Mouse (Mus musculus): Measurements from ENCODE around the gene Igsf23.
"Not testable (repeated sequence)": the region's sequence is repeated elsewhere in the genome, so short reads cannot be mapped to it uniquely, and the experiment has no call there.

Igsf23 gene

DNA sequence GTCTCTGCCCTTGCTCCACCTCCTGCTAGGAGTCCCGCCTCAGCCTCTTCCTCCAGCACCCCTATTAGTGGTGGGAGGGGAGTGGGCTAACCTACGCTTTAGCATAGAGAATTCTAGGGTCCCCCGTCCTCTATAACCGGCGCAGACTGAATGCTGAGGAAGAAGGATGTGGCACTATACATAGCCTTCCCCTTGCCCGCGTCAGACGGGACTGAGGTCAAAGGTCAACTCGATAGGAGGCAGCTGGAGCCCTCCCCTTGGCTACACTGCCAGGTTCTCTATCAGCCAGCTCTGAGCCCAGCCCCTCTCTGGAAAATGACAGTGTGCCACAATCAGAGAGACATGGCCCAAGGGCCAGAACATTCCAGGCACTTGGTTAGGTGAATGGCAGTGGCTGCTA is at the start of gene Igsf23:
Igsf23 (minus strand) TSS at position 168 of the 400 bp plus-strand sequence.
- no peak for DNase-seq

DNA sequence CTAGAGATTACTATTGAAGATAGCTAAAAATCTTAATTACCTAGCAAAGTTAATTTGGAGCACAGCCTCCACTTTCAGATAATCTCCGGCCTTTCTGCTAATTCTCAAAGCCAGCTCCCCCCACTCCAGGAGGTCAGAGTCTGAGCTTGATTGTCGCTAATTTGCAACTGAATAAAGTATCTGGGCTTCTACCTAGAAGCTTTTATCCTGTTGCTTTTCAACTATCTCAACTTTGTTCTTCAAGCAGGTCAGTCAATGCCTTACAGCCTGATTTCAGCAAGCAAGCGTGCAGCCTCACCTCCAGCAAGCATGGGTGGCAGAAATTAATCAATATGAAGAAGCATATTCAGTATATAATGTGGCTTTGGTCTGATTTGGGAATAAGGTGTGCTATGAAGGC is 46.2 kb upstream of the Igsf23 start:
- DNase-seq = not testable (repeated sequence)

DNA sequence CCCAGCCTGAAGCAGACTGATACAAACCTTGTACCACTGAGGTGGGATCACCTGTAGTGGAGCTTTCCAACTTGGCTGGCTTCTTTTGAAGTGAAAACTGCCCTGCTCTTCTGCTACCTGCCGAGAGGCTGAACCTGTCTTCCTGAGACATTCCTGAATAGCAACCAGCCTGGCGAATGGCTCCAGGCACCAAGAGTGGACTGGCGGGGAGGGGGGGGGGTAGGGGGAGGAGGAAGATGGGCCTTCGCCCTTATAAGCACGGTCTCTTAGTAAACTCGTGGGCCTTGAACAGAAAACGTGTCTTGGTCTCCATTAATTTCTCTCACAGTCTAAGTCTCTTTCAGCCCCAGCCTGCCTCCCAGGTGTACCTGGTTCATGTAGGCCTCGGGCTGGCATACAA is 40.6 kb upstream of the Igsf23 start, which contains the start of gene Nlrp9b:
Nlrp9b (plus strand) TSS at position 301 of the 400 bp plus-strand sequence.
- DNase-seq = not testable (repeated sequence)

DNA sequence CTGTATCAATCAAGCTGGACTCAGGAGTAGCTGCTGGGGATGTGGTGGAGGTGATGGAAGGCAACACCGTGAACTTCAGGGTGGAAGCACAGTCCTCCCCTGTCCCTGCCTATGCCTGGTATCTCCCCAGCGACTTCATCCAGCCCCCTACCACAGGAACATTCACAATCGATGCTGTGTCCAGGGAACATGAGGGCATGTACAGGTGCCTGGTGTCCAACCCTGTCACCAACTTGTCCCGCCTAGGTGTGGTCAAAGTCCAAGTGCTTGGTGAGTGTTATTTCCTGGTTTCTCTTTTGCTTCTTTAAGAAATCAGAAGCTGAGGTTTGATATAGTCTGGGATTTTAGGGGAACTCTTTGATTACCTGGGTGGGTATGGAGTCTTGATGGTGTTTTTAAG is 21.0 kb upstream of the Igsf23 start:
- no peak for DNase-seq

DNA sequence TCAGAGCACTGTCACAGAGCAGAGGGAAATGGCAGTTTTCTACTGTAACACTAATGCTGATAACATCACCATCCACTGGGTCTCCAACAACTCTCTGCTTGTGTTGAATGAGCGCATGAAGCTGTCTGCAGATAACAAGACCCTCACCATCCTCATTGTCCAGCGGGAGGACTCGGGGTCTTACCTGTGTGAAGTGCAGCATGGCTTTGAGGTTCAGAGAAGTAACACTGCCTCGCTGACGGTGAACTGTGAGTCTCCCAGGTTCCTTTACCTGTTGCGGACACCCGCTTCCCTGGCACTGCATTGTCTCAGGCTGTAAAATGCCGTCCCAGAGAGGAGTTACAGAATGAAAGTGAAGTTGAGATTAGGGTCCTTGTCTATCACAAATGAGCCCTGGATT is 19.6 kb upstream of the Igsf23 start:
- DNase-seq = no peak

DNA sequence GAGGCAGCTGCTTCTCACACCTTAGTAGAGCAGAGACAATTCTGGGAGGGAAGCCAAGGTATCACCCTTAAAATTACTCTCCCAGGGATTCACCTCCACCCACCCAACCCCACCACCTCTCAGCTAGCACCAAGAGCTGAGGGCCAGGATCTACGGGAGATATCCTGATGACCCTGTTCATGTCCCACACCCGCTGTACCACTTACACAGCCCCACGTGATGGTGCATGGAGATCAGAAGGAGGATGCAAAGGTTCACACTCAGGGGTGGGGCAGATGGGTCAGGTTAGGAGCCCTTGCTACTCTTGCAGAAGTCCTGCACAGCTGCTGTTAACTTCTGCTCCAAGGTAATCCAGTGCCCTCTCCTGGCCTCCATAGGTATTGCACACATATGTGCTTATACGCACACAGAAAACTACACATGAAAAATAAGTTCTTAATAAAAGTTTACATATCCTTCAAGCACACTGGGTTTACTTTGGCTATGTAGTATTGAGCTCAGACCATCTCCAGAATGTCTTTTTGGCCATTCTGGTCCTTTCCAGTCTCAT is 19.1 kb upstream of the Igsf23 start:
- DNase-seq = no peak

DNA sequence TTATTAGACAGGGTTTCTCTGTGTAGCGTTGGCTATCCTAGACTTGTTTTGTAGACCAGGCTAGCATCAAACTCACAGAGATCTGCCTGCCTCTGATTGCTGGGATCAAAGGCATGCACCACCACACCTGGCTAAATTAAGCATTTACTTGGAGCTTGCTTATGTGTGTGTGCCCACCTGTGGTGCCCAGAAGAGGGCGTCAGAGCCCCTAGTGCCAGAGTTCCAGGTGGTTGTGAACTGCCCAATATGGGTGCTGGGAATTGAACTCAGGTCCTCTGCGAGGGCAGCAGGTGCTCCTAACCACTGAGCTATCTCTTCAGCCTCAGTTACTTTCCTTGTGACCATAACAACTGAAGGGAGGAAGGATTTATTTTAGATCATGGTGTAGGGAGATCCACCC is 18.6 kb upstream of the Igsf23 start:
- no peak for DNase-seq

DNA sequence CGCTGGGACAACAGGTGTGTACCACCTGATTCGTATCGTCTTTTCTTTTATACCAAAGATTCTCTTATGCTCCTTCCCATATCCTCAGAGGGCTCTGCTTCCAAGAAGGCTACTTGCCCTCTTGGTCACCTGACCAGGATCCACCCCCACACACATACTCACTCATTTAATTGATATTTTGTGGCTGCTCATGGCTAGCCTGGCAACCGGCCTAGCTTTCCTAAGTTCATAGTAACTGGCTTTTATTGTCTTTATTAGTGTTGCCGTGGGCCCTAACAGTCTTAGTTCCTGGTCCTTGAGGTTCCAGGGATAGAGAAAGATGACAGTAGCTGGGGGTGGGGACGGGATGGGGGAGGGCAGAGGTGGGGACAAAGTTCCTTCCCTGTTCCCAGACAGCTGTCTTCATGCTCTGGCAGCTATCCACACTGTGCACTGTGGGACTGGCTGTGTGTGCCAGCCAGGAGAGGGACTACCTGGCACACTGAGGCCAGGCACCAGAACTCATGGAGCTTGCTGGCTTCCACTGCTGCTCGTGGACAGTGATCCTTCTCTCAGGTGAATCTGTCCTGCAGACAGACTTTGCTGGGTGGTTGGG is 14.5 kb upstream of the Igsf23 start, which contains the start of gene Ceacam20:
Ceacam20 (plus strand) TSS at position 428 of the 595 bp plus-strand sequence.
- no peak for DNase-seq

DNA sequence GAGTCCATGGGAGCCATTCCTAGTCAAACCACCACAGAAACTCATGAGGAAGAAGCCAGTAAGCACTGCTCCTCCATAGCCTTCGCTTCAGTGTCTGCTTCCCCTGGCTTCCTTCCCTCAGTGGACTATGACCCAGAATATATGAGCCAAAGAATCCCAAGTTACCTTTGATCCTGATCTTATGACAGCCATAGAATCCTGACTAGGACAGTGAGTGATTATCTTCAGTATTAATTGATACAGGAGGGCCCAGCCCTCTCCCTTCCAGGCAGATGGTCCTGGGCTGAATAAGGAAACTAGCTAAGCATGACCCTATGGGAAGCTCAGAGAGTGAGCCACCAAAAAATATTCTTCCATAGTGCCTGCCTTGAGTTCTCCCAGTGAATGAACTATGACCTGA is 11.9 kb upstream of the Igsf23 start:
- no peak for DNase-seq

DNA sequence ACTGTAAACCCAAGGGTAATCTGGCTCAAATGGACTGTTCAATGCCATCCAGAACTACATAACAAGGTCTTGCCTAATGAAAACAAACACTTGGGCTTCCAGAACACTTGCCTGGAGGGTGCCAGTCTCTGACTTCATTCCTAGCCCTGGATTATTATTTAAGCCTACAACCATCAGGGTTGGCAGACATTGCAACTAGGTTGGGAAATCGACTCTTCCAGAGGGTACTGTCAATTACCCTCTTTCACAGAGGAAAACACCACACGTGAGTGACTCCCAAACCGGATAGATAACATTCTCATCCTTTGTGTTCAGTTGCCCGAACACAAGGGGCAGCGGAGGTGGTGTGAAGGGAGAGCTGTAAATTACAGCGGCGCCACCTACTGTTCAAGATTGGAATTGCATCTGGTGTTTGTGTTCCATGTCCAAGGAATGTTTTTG is 5.8 kb upstream of the Igsf23 start:
- DNase-seq = peak; percentile 94

DNA sequence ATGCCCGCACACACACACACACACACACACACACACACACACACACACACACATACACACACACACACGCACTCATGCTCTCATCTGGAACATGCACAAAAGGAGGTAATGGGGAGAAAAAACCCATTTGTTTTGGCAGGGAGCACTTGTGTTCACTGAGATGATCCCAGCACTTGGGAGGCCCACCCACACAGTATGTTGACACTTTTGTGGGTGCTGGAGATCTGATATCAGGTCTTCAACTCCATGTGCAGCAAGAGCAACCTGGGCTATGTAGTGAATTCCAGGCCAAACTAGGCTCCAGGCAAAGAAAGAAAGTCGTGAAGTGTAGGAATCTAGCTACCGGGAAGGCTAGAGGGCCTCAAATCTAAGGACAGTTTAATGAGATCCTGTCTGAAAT is 5.3 kb upstream of the Igsf23 start:
- no peak for DNase-seq

DNA sequence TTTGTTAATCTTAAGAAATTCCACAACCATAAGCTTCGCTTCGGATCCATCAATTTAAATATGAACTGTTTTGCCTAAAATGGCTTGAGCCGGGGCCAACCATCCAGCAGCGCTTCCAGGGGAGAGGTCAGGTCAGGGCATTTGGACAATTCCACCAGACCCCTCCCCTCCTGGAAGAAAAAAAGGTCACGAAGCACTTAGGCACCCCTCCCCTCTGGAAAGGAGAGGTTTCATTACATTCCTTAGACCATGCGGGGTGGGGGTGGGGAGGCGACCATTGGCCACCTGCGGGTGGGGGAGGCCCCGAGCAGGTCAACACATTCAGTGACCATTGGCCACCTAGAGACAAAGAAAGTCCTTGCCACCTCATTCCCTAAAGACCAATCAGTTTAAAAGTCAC is 2.5 kb upstream of the Igsf23 start:
- no peak for DNase-seq

DNA sequence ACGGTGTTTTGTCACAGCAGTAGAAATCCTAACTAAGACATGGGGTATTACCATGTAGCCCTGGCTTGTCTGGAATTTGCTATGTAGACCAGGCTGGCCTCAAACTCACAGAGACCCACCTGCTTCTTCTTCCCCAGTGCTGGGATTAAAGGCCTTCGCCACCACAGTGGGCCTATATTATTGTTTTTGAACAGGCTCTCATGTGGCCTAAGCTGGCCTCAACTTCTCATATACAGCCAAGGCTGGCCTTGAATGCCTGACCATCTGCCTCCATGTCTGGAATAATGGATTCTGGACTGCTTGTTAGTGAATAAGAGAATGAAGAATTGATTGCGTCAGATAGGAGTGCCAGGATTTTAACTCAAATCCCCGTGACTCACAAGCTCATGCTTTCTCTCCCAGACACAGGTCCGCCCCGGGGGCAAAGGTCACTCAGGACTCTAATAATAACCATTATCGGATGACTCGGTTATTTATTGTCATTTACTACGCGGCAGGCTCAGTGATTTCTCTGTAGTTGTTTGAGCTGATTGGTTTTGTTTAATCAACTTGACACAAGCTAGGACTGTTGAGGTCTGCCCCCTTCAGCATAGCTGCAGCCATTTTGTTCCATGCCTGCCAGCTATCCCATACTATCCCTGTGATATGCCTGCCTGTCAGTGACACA is 1.9 kb upstream of the Igsf23 start:
- peak in 1 of 2 experiments; percentile 25 for DNase-seq

DNA sequence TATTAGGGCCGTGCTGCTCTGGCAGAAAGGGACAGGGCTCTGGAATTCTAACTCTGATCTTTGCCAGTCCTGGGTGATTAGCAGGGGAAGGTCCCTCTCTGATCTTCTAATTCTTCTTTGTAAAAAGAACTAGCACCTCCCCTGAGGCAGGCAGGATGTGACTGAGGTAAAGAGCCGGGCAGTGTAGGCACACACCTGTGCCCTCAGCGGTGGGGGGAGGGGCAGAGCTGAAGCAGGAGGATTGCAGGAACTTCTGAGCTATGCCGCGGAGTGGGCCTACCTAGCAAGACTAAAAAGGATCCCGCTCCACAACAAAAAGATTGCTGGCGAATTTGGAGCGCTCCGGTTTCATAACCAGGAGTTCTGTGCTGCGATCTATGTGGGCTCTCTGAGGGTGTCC is 560 bp downstream of the Igsf23 start:
- peak; percentile 13 to 16 for DNase-seq

DNA sequence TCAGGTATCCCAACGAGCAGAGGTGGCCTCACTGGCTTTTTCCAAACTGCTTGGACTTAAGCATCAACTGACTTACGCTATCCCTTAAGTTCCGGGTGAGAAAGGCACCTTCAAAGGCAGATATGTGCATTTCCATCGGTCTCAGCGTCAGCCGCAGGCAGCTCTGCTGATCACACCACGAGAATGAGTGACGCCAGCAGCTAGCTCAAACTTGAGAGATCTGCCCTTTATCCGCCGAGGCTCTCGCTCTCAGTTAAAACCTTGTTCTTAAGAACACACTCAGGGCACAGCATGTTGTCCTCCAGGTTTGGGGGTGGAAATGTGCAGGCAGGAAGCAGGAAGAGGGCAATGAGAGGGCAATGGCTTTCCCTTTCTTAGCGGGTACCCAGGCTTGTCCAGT is 1.6 kb downstream of the Igsf23 start:
- no peak for DNase-seq

DNA sequence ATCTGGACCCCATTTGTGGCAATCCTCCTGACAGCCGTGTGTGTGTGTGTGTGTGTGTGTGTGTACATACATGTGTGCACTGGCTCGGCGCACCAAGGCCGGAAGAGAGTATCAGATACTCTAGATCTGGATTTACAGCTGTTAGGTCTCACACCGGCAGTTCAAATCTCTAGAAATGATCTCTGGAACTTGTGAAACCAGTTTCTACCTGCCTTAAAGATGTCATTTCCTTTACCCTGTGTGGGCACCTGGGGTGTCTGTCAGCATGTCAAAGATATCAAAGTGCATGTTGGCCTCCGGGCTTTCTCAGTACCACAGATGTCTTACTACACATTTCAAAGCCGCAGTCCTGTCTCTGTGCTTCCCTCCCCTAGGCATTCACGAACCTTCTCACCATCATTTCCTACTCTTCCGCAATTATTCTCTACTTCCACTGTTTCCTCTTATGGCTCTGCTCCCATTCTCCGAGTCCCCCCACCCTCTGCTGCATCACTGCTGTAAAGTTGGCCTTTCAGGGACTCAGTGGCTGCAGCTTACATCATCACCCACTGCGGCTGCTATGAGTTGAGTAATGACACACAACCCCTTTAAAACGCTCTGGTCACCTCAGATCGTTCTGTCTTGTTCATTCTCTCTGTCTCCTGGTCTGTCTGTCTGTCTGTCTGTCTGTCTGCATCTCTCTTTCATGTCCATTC is 4.6 kb downstream of the Igsf23 start:
- no peak for DNase-seq

DNA sequence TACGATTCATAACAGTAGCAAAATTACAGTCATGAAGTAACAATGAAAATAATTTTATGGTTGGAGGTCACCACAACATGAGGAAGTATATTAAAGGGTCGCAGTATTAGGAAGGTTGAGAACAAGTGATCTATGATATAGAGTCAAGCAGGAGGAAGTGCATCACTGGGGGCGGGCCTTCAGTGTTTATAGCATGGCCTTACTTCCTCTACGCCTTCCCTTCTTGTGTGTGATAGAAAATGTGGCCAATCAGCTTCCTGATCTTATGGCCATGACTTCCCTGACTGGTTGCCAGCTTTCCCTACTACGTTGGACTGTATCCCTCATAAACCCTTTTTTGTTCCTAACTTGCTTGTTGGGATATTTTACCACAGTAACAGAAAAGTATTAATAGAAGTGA is 5.4 kb downstream of the Igsf23 start:
- no peak for DNase-seq

DNA sequence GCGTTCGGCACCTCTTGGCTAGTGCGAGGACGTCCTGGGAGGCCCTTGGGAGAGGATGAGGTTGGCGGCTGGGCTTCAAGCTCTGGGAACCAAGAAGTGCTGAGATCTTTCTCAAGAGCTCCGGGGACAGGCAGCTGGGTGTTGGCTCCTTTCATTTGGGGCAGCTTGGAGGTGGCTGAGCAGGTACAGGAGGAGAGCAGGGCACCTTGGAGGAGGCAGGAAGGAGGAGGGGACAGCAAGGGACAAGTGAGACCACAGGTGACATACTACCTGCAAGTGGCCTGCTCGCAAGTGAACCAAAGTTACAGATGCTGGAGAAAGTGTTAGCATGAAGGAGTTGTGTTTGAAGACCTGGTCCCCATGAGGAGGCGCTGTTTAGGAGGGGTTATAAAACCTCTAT is 5.8 kb downstream of the Igsf23 start:
- DNase-seq = no peak

DNA sequence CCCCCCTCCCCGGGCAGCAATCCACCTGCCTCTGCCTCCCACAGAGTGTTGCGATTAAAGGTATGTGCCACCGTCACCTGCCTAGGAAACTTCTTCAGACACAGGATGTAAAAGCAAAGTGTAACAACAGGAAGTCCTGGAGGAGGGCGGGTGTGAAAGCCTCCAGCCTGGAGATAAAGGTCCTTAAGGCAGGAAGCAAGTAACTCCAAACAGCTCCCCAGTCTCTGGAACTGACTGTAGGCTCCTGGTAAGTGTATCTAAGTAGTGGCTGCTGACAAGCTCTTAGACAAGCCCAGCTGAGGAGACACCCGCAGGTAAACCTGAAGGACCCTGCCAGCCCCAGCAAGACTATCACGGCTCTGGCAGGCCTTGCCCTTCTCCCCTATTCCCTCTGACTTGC is 10.3 kb downstream of the Igsf23 start:
- peak in 1 of 2 experiments; percentile 27 for DNase-seq

DNA sequence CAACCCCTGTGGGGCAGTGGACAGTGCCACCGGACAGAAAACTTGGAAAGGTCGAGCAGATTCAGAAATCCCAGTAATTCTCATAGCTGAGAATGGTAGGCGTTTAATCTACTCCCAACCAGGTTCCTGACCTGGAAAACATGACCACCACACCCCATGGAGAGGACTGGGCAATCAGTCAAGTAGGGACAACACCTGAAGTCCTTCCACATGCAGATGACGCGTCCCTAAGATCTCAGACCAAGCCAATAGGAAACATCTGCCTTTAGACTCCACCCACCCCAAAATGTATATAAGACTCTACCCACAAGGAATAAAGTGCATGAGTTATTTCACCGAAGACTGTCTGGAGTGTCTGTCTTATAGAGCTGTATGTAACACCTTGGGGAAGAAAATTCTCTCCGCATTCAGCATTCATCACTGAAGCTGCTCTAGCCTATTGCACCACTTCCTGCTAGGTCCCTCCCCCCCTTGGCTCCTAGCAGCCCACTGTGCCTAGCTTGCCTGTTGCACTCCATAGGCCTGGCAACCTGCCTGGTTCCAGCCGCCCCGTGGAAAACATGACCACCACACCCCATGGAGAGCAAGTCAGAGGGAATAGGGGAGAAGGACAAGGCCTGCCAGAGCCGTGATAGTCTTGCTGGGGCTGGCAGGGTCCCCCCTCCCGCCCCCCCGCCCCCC is 10.9 kb downstream of the Igsf23 start:
- peak; percentile 71 to 82 for DNase-seq

DNA sequence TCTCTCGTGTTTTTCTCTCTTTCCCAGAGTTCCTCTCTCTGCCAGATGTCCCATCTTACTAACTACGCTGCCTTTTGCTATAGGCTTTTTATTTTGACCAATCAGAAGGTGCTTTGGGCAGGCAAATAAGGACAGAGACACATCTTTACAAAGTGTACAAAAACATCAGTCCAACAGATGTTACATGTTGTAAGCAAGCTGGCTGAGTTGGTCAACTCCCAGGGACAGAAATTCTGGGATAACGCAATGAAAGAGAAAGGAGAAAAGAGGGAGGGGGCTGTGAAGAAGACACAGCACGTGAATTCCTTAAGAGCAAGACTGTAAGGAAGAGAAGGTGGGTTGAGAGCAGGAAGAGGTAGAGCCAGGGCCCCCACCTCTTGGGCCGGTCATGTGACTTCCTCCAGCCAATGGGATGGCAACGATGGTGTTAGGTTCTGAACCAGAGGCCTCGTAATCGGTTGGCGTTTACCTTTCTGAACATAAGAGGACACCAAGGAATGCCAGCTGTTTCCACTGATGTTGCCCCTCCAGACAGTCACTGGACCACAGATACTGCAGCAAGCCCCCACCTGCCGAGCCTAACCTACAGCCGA is 13.2 kb downstream of the Igsf23 start:
- no peak for DNase-seq

DNA sequence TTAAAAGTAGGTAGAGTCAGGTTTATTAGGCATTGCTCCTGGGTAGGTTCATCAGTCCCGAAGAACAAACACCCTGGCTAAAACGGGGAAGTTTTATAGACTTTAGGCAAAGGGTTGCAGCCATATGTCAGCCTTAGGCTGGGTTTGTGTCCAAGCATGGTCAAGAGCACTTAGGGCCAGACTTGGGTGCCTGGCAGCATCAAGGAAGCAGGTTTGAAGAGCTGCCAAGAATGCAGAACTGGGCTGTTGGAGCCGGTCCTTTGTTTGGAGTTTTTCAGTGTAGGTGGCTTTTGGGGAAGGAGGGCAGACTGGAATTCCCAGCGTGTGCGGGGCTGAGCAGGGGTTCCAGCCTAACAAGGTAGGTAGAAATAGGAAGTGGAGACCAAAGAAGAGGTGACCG is 14.6 kb downstream of the Igsf23 start:
- peak in 1 of 2 experiments; percentile 23 for DNase-seq
